Mouse (Mus musculus): ENCODE measurements around the gene Olfr877.

DNA sequence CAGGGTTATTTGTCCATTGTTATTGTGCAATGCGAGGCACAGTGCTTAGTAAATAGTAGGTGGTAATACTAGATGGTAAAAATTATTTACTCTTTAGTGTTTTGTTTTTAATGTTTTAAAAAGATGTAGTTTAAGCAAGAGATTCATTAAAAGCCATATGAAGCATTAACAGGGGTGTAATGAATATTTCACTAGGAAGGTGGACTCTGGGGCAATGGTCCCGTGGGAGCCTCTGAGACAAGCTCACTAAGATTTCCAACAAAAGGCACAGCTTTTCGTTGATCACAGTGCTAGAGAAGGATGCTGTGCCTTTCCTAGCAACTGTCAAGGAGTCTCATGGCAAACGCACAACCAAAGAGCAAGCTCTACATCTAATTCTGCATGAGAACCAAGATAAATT is at the start of gene Olfr877:
- TF ChIP-seq CTCF (IDR thresholded peaks at IDR 0.05; ENCODE audit: insufficient read depth, low read depth, low read length) (no peak), POLR2A (IDR thresholded peaks at IDR 0.05; ENCODE audit: insufficient read depth, low read depth, low read length) (no peak)

All from olfactory bulb, adult 2 months (tissue).